Mouse (Mus musculus) embryo, embryonic 11.5 days (tissue): ENCODE measurements around the gene Ces1d.
"Not testable (repeated sequence)": the region's sequence is repeated elsewhere in the genome, so short reads cannot be mapped to it uniquely, and the experiment has no call there.

Source experiments
- DNase-seq: peaks from one replicate; pipeline ENCODE4 v3.0.0-alpha.2; 2012; ENCODE audit warnings: low read depth, low spot score

The Ces1d gene

GRCm38 (mm10) chr8:93197685-93198525 lies at the start of gene Ces1d:
Gene Ces1d (minus strand): TSS chr8:93197838.
- no peak for DNase-seq

- DNase-seq = no peak
Measured at GRCm38 (mm10) chr8:93246057-93246456, 48.4 kb upstream of the Ces1d start.

GRCm38 (mm10) chr8:93239884-93240283 lies 42.2 kb upstream of the Ces1d start:
- no peak for DNase-seq

- no peak for DNase-seq
Measured at GRCm38 (mm10) chr8:93235681-93236080, 38.0 kb upstream of the Ces1d start.

- DNase-seq = no peak
Measured at GRCm38 (mm10) chr8:93234706-93235105, 37.1 kb upstream of the Ces1d start.

GRCm38 (mm10) chr8:93234068-93234467 lies 36.4 kb upstream of the Ces1d start:
- DNase-seq = no peak

- no peak for DNase-seq
Measured at GRCm38 (mm10) chr8:93229446-93229845, 31.8 kb upstream of the Ces1d start, which contains the start of gene Ces1e. Gene Ces1e (minus strand): TSS chr8:93229619.

- DNase-seq = no peak
Measured at GRCm38 (mm10) chr8:93228673-93229370, 31.2 kb upstream of the Ces1d start.

GRCm38 (mm10) chr8:93226471-93226870 lies 28.8 kb upstream of the Ces1d start:
- DNase-seq = not testable (repeated sequence)

GRCm38 (mm10) chr8:93221896-93222295 lies 24.3 kb upstream of the Ces1d start:
- no peak for DNase-seq

- DNase-seq = no peak
Measured at GRCm38 (mm10) chr8:93217867-93218266, 20.2 kb upstream of the Ces1d start.

GRCm38 (mm10) chr8:93217375-93217774 lies 19.7 kb upstream of the Ces1d start:
- DNase-seq = no peak

- no peak for DNase-seq
Measured at GRCm38 (mm10) chr8:93211091-93211490, 13.5 kb upstream of the Ces1d start.

GRCm38 (mm10) chr8:93199146-93199545 lies 1.5 kb upstream of the Ces1d start:
- not testable (repeated sequence) for DNase-seq

GRCm38 (mm10) chr8:93196436-93196835 lies 1.2 kb downstream of the Ces1d start:
- no peak for DNase-seq

- no peak for DNase-seq
Measured at GRCm38 (mm10) chr8:93180581-93181129, 17.0 kb downstream of the Ces1d start.

- no peak for DNase-seq
Measured at GRCm38 (mm10) chr8:93176593-93176992, 21.0 kb downstream of the Ces1d start.

- DNase-seq = no peak
Measured at GRCm38 (mm10) chr8:93174554-93174953, 23.1 kb downstream of the Ces1d start.

GRCm38 (mm10) chr8:93171846-93172590 lies 25.6 kb downstream of the Ces1d start:
- DNase-seq = no peak

- no peak for DNase-seq
Measured at GRCm38 (mm10) chr8:93163363-93163762, 34.3 kb downstream of the Ces1d start.

- DNase-seq = no peak
Measured at GRCm38 (mm10) chr8:93151401-93151800, 46.2 kb downstream of the Ces1d start.

- DNase-seq = no peak
Measured at GRCm38 (mm10) chr8:93147331-93147730, 50.3 kb downstream of the Ces1d start.
